Mouse (Mus musculus) hindbrain, embryonic 16.5 days (tissue): ENCODE data around the gene Fgd2. TPM values are rescaled to one million over a fixed set of nuclear protein-coding genes. Genes with fewer than 3 reads are reported as not detected.
A peak's percentile ranks its signal among the peaks of the same experiment; 100 is the strongest.

Experiments used
- ATAC-seq: fragments of 200-750 bp; cut with Nextera tagmentation; 2 replicates; pipeline ENCODE4 v1.8.0; 2017; ENCODE audit warnings: moderate TSS enrichment, moderate library complexity
- H3K27ac ChIP-seq: fragments of 300-500 bp; sonication (generic); 2 replicates; pipeline ENCODE4 v1.5.1; 2014; ENCODE audit warnings: low read depth, mild to moderate bottlenecking, control low read depth, low read length, moderate library complexity
- H3K27me3 ChIP-seq: fragments of 300-500 bp; sonication (generic); replicated peaks from 2 replicates; pipeline ENCODE4 v1.6.1; 2014; ENCODE audit warnings: low read length; ENCODE audit not compliant: control insufficient read depth, insufficient read depth
- H3K36me3 ChIP-seq: fragments of 300-500 bp; sonication (generic); 2 replicates; pipeline ENCODE4 v1.6.1; 2014; ENCODE audit warnings: mild to moderate bottlenecking, low read length, moderate library complexity, mixed read lengths; ENCODE audit not compliant: control insufficient read depth, insufficient read depth
- H3K4me1 ChIP-seq: fragments of 300-500 bp; sonication (generic); 2 replicates; pipeline ENCODE4 v1.6.1; 2014; ENCODE audit warnings: low read depth, low read length; ENCODE audit not compliant: control insufficient read depth, insufficient read depth
- H3K4me2 ChIP-seq: fragments of 300-500 bp; sonication (generic); 2 replicates; pipeline ENCODE4 v1.6.1; 2014; ENCODE audit warnings: mild to moderate bottlenecking, low read length, control low read depth, moderate library complexity
- H3K4me3 ChIP-seq: fragments of 300-500 bp; sonication (generic); 2 replicates; pipeline ENCODE4 v1.5.1; 2014; ENCODE audit warnings: mild to moderate bottlenecking, low read length, control low read depth, moderate library complexity
- H3K9ac ChIP-seq: fragments of 300-500 bp; sonication (generic); 2 replicates; pipeline ENCODE4 v1.6.1; 2014; ENCODE audit warnings: low read depth, mild to moderate bottlenecking, control low read depth, low read length, moderate library complexity
- H3K9me3 ChIP-seq: fragments of 300-500 bp; sonication (generic); 2 replicates; pipeline ENCODE4 v1.6.1; 2014; ENCODE audit warnings: mild to moderate bottlenecking, low read length, moderate library complexity; ENCODE audit not compliant: control insufficient read depth
- WGBS: fragments of 180-500 bp; shearing (Covaris S2); extraction: QIAGEN DNeasy Blood & Tissue Kit; methylation state at CpG from one replicate; pipeline ENCODE4 v1.1.7; 2014; 5-methylcytosine and 5-hydroxymethylcytosine counted together
- polyA plus RNA-seq: library from polyadenylated mRNA; unstranded; fragments of >200 nt; fragmentation: Nextera tagmentation; extraction: Ambion mirVana; gene quantifications from 2 replicates; pipeline ENCODE4 v1.2.1, GENCODE M21; 2015

Fgd2 gene
- polyA plus RNA-seq, 1 experiment from 2014 or later, result 9.1 TPM

DNA sequence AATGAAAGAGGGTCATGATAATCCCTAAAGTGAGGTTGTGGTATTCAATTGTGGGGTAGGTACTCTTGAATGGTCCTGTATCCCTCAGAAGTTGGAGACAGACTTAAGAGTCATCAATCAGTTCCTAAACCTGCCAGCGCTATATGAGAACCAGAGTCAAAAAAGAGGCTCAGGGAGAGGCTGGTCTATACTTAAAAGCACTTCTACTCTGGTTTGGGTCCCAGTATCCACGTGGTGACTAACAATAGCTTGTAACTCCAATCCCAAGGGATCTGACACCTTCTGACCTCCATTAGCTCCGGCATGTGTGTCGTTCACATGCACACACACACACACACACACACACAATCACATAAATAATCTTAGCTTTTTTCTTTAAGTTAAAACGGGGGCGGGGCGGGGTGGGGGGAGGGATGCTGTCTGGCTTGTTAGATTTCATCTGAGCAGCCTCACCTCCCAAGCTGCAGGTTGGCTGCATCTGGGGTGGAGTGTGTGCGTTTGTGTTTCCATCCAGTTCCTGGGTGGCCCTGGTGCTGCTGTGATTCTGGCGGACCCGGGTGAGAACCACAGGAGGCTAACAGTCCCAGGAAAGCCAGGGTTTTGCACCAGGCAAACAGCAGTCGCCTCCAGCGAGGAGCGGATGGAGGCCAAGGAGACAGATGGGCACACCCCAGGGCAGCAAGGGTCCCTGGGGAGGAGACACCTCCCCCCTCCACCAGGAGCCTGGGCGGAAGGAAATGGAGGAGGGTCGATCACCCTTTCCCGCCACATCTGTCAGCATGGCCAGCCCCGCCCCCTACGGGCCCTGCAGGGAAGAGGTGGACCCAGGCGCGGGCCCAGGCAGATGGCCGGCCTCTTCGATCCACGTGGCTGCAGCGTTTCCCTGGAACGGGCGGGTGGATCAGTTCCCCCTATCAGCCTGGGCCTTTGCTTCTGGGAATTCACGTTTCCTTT is 37.0 kb downstream of the Fgd2 start:
- H3K27me3 ChIP-seq, result no peaks in the 10 kb centered on the region; the same call in 1 of the 2 replicates
- ATAC-seq, result peak; percentile 80
- H3K36me3 ChIP-seq, result no peaks in the 10 kb centered on the region
- H3K27ac ChIP-seq, result no peak overlapping the region
- peak overlapping the region; percentile 22 for H3K4me3 ChIP-seq
- 2% methylated on average over 27 of the region's 27 CpGs for WGBS
- H3K4me1 ChIP-seq, result peaks cover 12% of the 10 kb centered on the region
- H3K9ac ChIP-seq, result peak overlapping the region; percentile 55
- peak overlapping the region; percentile 61 for H3K4me2 ChIP-seq
- no peaks in the 10 kb centered on the region for H3K9me3 ChIP-seq

DNA sequence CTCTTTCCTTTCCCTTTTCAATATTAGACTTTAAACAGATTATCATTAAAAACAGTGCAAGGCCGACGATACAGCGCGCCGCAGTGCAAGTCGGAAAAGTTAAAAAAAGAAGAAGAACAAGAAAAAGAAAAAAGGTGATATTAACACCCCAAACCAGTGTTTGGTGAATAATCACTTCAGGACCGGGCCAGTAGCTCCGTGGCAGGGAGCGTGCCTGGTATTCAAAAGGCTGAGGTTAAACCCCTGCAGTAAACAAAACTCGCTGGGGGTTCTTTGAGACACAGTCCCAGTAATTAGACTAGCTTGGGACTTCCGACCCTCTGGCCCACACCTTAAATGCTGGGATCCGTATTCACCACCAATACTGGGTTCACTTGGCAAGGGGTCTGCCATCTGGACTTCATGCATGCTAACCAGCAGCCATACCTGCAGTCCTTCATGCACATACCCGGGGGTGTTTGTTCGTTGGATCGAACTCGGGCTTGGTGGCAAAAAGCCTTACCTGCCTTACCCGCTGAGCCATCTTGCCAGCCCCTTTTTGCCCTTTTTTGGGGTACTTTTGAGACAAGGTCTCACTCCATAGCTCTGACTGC is 37.8 kb downstream of the Fgd2 start:
- H3K4me3 ChIP-seq, result peak overlapping the region; percentile 22
- H3K27ac ChIP-seq, result no peak overlapping the region
- WGBS, result 13% methylated on average over 17 of the region's 17 CpGs
- no peaks in the 10 kb centered on the region; the same call in 1 of the 2 replicates for H3K27me3 ChIP-seq
- H3K9me3 ChIP-seq, result no peaks in the 10 kb centered on the region
- ATAC-seq, result no peak
- peaks cover 12% of the 10 kb centered on the region for H3K4me1 ChIP-seq
- peak overlapping the region; percentile 61 for H3K4me2 ChIP-seq
- no peaks in the 10 kb centered on the region for H3K36me3 ChIP-seq
- H3K9ac ChIP-seq, result peak overlapping the region; percentile 55; the same call in 1 of the 2 replicates

DNA sequence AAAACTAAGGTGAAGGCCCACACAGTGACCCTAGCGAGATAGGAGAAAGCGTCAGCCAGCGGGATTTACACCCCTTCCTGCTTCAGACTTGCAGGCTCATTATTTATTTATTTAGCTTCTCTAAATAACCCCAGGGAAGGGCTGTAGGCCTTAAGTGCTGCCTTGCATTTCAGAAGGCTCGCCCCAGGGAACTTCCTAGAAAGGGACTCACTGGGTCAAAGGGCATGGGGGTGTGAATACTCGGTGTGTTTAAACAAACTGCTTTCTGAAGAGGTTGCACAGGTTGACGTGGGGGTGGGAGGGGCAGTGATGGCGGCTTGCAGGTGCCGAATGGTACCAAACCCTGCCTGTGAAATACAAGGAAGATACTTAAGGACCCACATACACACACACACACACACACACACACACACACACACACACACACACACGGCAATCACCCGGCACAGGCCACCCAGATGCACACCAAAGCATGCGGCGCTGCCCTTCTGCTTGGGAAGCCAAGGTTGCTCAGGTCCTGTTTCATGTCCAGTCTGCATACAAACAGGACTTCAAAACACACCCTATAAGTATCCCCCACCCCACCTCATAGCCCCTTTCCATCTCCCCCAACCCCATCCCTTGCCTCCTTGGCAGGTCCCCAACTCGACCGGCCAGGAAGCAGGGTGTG is 38.7 kb downstream of the Fgd2 start:
- Histone ChIP-seq H3K27ac (no peak overlapping the region), H3K9me3 (no peaks in the 10 kb centered on the region), H3K27me3 (no peaks in the 10 kb centered on the region; the same call in 1 of the 2 replicates), H3K4me1 (peaks cover 12% of the 10 kb centered on the region), H3K4me3 (no peak overlapping the region), H3K36me3 (no peaks in the 10 kb centered on the region), H3K9ac (no peak overlapping the region), H3K4me2 (no peak overlapping the region)
- ATAC-seq, result no peak
- 56% methylated on average over 14 of the region's 14 CpGs for WGBS

- H3K9me3 ChIP-seq, result no peaks in the 10 kb centered on the region
- H3K36me3 ChIP-seq, result no peaks in the 10 kb centered on the region
- H3K4me3 ChIP-seq, result no peak overlapping the region
- H3K27me3 ChIP-seq, result no peaks in the 10 kb centered on the region; the same call in 1 of the 2 replicates
- H3K27ac ChIP-seq, result no peak overlapping the region
- WGBS, result 66% methylated on average over 5 of the region's 5 CpGs
- no peak for ATAC-seq
- no peak overlapping the region for H3K9ac ChIP-seq
- peaks cover 12% of the 10 kb centered on the region for H3K4me1 ChIP-seq
- H3K4me2 ChIP-seq, result no peak overlapping the region
Measured at GRCm38 (mm10) chr17:29400044-29400443, 39.3 kb downstream of the Fgd2 start.

DNA sequence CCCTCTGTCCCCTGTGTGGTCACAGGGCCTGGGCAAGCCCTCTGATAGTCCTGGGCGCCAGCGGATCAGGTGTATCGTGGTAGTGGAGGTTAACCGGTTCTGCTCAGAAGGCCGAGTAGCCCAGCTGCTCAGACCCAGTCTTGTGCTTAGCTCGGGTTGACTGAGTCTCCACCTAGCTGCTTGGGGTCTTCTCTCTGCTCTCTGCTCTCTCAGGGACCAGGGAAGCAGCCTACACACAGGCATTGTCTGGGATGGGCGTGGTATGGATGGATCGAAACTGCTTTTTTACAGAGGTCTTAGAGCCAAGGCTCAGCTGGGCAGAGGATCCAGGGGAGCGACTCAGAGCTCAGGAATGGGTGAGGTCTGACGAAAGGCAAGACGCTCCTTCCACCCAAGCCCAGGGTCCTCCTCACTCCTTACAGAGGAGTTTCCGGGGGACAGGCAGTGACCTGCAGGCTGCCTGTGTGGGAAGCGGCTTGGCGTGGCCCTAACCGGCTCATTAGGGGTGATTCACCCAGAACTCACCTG is 41.1 kb downstream of the Fgd2 start:
- H3K4me2 ChIP-seq, result no peak overlapping the region
- H3K27me3 ChIP-seq, result no peaks in the 10 kb centered on the region
- no peaks in the 10 kb centered on the region for H3K36me3 ChIP-seq
- peaks cover 12% of the 10 kb centered on the region for H3K4me1 ChIP-seq
- no peak for ATAC-seq
- H3K27ac ChIP-seq, result no peak overlapping the region
- 65% methylated on average over 15 of the region's 15 CpGs for WGBS
- H3K9ac ChIP-seq, result no peak overlapping the region
- no peak overlapping the region for H3K4me3 ChIP-seq
- no peaks in the 10 kb centered on the region for H3K9me3 ChIP-seq

DNA sequence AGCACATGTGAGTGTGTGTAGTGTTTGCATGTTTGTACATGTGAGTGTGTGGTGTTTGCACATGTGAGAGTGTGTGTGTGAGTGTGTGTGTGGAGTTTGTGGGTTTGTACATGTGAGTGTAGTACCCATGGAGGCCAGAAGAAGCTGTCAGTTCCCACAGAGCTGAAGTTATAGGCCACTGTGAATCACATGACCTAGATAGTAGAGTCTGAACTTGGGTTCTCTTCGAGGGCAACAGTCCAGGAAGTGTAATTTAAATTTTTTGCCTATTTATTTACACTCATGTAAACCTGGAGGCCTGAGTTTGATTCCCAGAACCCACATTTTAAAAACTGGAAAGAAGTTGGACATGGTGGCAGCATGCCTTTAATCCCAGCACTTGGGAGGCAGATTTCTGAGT is 42.5 kb downstream of the Fgd2 start:
- no peaks in the 10 kb centered on the region for H3K9me3 ChIP-seq
- no peak for ATAC-seq

GRCm38 (mm10) chr17:29405501-29405900 is 44.8 kb downstream of the Fgd2 start:
- H3K9me3 ChIP-seq, result no peaks in the 10 kb centered on the region
- no peak overlapping the region for H3K4me2 ChIP-seq
- WGBS, result 43% methylated on average over 13 of the region's 13 CpGs
- H3K9ac ChIP-seq, result no peak overlapping the region
- no peak overlapping the region for H3K27ac ChIP-seq
- no peak for ATAC-seq
- H3K4me3 ChIP-seq, result no peak overlapping the region
- no peaks in the 10 kb centered on the region for H3K27me3 ChIP-seq
- H3K4me1 ChIP-seq, result no peaks in the 10 kb centered on the region
- no peaks in the 10 kb centered on the region for H3K36me3 ChIP-seq

More for the DNA sequence above, 42.5 kb downstream of the Fgd2 start:
- H3K36me3 ChIP-seq, result no peaks in the 10 kb centered on the region
- WGBS, result 78% methylated on average over 1 of the region's 1 CpGs
- no peak overlapping the region for H3K9ac ChIP-seq
- H3K4me2 ChIP-seq, result no peak overlapping the region
- H3K27ac ChIP-seq, result no peak overlapping the region
- H3K4me3 ChIP-seq, result no peak overlapping the region
- H3K4me1 ChIP-seq, result peaks cover 2% of the 10 kb centered on the region
- H3K27me3 ChIP-seq, result no peaks in the 10 kb centered on the region

- H3K4me1 ChIP-seq, result no peaks in the 10 kb centered on the region
- H3K9ac ChIP-seq, result no peak overlapping the region
- H3K27me3 ChIP-seq, result no peaks in the 10 kb centered on the region
- WGBS, result 42% methylated on average over 6 of the region's 6 CpGs
- H3K27ac ChIP-seq, result no peak overlapping the region
- H3K9me3 ChIP-seq, result no peaks in the 10 kb centered on the region
- no peak overlapping the region for H3K4me3 ChIP-seq
- H3K36me3 ChIP-seq, result no peaks in the 10 kb centered on the region
- H3K4me2 ChIP-seq, result no peak overlapping the region
- ATAC-seq, result no peak
Measured at GRCm38 (mm10) chr17:29406077-29406476, 45.4 kb downstream of the Fgd2 start.

GRCm38 (mm10) chr17:29407405-29407804 is 46.7 kb downstream of the Fgd2 start:
- 94% methylated on average over 5 of the region's 5 CpGs for WGBS
- Histone ChIP-seq H3K9ac (no peak overlapping the region), H3K4me3 (no peak overlapping the region)

More at GRCm38 (mm10) chr17:29407405-29407804, 46.7 kb downstream of the Fgd2 start:
- no peaks in the 10 kb centered on the region for H3K9me3 ChIP-seq
- no peak overlapping the region for H3K27ac ChIP-seq
- no peaks in the 10 kb centered on the region for H3K4me1 ChIP-seq
- H3K27me3 ChIP-seq, result no peaks in the 10 kb centered on the region
- H3K4me2 ChIP-seq, result no peak overlapping the region
- H3K36me3 ChIP-seq, result no peaks in the 10 kb centered on the region
- ATAC-seq, result no peak
